Mouse (Mus musculus): Measurements from ENCODE around the gene Gm11011.

Gm11011 gene

DNA sequence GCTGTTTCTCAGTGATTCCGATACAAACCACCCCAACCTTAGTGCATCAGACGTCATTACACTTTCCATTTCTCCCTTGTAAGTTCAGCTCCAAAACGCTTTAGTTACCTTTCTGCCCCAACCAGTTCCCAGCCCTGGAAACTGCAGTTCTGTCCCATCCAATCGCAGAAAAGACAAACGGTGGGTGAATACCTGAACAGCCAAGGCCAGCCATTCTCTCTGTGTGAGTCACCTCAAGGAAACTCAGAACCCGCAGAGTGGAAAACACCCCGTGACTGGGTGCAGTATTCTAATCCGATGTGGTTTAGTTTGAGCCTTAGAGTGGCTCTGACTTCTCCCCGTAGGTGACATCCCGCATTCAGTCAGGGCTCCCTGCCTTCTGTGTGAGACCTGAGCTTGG, 2.2 kb upstream of the Gm11011 start:
- no peak for DNase-seq (ENCODE audit: low spot score in 2 of 2)

DNA sequence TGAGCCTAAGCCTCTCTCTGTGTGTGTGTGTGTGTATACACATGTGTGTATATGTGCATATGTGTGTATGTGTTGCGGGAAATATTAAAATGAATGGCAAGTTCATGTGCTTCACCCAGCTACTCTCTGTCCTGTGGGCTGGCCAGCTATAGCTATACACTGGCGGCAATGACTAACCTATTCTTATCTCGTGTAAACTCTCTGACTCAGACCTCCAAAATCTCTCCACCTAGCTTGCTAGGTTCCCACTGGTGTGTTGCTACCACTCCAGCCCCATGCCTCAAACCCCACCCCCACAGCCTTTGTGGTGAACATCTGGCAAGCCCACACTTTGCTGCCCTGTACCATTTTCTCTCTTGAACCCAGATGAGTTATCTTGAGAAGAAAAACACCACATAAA, 857 bp downstream of the Gm11011 start:
- no peak for DNase-seq (ENCODE audit: low spot score in 2 of 2)

DNA sequence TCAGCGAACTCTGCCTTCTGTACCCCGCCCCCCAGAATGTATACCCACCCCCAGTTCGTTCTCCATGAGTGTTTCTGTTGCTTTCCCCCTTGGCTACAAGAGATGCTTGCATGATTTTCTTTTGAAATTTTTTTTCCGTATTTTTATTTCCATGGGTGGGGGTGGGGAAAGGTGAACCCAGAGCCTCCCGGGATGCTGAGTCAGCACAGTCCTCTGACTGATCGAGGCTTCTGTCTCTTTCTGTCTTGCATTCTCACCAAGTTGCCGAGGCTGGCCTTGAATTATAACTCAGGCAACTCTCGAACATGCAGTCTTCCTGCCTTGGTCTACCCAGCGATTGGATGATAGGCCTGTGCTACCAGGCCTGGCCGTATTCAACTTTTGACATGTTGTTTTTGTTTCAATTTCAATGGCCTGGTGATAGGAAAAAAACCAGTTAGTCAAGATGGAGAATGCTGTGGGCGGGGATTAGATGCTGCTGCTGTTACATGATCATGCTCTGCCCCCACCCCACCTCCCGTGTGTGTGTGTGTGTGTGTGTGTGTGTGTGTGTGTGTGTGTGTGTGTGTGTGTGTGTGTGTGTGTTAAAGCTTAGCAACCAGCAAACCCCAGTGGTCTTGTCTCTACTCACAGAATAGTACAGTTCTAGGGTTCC, 1.8 kb downstream of the Gm11011 start:
- DNase-seq (ENCODE audit: low spot score in 2 of 2): no peak

DNA sequence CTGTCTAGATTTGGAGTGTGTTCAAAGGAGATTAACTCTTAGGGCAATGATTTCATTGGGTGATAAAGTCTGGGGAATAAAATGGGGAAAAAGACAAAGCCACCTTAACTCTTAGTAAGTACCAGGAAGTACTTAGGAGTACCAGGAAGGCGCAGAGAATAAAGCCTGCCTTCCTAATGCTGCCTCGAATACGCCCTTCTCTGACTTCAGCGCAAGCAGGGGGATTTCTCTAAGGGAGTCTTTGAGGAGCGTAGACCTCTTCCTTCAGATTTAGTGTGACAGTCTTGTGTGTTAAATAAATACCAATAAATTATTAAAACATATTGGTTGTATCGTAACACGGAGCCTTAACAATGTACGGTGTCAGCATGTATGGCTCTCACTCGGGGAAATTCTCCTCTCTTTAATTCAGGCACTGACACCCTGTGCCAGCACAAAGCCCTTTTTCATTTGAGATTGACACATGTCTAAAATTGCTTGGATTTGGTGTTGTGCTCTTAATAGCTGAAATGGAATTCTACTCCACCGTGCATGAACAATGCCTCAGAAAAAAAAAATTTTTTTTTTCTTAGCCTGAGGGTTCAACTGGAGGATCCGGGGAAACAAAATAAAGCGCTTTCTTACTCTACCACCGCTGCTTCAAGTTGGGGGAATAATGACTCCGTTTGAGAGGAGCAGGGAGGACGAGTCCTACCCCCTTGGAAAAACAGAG, 2.6 kb downstream of the Gm11011 start:
- no peak for DNase-seq (ENCODE audit: low spot score in 2 of 2)

DNA sequence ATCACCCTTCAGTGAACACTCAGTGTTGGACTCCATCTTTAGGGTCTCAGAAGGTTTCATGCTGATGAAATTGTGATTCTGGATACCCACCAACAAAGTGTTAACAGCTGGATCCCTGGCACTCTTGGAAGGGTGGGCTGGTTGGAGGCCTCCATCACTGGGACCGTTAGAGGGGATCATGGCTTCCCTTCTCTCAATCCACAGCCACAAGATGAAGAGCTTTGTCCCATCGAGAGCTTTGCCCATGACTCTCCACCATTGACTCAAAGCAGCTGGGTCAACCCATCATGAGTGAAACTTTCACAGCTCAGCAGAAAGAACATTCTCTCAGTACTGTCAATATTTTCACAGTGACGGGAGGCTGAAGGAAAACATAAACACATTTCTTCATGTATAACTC, 4.1 kb downstream of the Gm11011 start:
- DNase-seq (ENCODE audit: low spot score in 2 of 2): no peak

DNA sequence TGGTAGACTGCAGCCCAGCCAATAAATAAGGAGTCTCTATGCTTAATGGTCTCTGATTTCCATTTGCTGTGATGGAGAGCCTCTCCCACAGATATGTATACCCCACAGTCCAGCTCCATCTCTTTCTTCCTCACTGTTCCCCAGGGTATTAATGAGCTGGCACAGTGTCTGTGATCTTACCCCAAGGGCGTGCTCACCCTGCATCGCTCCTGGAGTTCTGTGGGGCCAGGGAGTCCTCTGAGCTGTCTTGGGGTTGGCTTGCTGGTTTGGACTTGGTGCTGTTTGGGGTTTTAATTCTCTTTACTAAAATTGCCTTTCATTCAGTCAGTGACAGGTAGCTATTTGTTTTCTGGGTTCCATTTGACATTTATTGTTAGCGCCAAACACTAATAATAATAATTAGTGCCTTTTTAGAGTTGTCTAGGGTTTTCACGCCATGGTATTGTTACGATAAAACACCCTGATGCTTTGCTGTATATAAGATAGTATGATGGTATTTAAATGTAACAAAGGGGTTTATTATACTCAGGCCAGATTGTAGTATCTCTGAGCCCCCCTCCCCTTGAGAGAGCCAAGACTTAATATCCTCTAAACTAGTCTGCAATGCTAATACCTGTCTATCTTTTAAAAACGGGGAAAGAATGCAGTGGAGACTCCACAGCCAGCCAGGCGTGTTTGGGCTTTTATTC, 9.9 kb downstream of the Gm11011 start:
- DNase-seq (ENCODE audit: low spot score in 2 of 2): no peak

DNA sequence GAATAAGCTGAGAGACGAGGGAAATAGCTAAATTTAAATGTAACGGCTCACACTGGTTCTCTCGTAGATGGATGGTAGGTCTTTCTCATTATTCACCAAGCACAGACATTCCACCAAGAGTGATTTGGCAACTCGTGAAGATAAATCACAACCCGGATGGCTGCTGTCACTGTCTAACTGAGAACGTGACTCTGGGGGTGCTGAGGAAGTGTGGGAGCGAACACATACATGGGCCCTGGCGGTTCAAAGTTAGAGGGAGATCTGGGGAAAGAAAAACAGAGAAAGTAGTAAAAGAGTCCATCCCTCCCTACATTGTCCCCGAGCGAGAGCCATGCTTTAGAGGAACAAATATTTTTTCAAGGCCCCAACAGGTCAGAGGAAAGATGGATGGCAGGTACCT, 17.5 kb downstream of the Gm11011 start:
- no peak for DNase-seq (ENCODE audit: low spot score in 2 of 2)

DNA sequence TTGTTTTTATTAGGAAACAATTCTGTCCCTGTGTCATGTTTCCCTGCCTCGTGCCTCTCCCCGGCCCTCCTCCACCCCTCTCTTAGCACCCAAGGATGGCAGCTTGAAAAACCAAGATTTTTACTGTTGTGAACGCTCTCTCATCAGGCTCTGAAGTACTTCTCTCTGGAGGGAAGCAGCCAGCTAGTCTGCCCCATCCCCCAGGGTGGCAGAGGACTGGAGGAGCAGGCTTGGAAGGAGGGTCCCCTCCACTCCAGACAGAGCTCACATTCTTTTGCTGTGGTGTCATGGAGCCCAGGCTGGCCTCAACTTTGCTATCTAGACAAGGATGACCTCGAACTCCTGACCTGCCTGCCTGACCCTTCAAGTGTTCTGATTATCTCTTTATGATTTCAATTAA, 21.4 kb downstream of the Gm11011 start:
- DNase-seq (ENCODE audit: low spot score in 2 of 2): no peak

DNA sequence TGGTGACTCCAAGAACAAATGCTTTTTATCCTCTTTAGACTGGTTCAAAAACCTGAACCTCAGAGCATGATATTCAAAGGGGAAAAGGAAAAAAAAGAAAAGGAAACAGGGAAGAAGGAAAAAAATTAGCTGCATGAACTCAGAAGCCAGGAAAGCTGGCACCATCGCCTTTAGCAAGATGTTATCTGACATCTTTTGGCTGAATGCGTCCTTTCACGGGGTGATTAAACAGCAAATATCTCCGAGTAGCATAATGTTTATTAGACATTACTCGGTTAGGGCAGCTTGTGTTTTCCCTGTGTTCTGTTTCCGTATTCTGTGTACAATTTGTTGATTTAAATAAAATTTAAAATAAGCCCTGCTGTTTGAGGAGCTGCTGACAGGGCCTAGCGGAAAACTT, 21.8 kb downstream of the Gm11011 start:
- DNase-seq (ENCODE audit: low spot score in 2 of 2): no peak

DNA sequence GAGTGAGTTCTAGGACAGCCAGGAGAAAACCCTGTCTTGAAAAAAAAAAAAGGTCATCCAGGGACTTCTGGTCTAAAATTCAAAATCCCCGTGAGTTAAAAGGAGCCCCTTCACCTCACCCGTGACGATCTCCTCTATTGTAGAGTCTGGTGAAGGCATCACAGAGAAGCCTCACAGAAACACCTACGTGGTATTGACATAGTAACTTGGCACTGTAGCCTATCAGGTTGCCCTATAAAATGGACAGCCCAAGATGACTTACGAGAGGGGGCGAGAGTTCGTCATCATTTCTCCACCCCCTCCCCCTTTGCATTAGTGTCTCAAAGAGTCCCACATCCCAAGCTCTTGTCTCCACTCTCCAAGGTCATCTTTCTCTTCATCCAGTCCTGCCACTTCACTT, 41.9 kb downstream of the Gm11011 start:
- no peak for DNase-seq (ENCODE audit: low spot score in 2 of 2)

DNA sequence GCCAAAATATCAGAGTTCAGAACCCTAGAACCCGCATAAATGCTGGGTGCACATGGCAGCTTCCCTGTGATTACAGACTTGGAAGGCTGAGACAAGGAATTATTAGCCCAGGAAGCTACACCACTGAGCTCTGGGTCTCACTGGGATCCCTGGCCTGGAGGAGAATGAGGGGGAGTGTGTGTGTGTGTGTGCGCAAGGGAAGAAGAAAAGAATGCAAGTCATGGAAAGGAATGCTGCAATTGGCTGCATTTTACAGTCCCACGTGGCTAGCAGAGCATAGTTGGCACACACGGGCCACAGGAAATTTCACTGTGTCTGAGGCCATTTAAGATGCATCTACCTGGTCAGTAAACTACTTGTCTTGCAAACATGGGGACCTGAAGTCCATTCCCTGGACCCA, 48.6 kb downstream of the Gm11011 start:
- DNase-seq (ENCODE audit: low spot score in 2 of 2): no peak
